Mouse (Mus musculus) heart, postnatal 25 days (tissue): Measurements from ENCODE around the gene Egfl7. TPM values are rescaled to one million over a fixed set of nuclear protein-coding genes. Genes with fewer than 3 reads are reported as not detected.
A peak's percentile ranks its signal among the peaks of the same experiment; 100 is the strongest.

Source experiments
- DNase-seq: peaks from one replicate; pipeline ENCODE4 v3.0.0; 2022; ENCODE audit warnings: low spot score
- intact Hi-C: fragments of 180-260 bp; cut with DNase I; formaldehyde crosslinking; loops from one replicate; pipeline ENCODE4 v1.15.1; 2025
- total RNA-seq, 2 experiments: library from RNA; stranded (reverse); gene quantifications; 2 replicates each; pipeline ENCODE4 v1.2.3; 2021

Gene Egfl7
- total RNA-seq, 2 experiments from 2014 or later: 149 to 179 TPM

DNA sequence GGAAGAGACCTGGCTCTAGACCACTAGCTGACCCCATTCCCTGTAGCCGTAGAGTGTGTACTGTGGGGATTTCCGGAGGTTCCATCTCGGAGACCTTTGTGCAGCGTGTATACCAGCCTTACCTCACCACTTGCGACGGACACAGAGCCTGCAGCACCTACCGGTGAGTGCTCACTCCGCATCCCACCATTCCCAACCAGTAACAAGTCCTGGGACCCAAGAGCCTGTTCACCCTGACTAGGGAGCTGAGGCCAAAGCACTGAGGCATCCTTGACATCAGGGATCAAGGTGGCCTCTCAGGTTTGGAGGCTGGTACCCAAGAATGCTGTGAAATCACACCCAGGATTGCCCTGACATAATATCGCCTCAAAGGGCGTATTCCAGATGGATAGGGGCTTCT, 9.5 kb downstream of the Egfl7 start:
- no peak for DNase-seq
- intact Hi-C loops: no loop called here

DNA sequence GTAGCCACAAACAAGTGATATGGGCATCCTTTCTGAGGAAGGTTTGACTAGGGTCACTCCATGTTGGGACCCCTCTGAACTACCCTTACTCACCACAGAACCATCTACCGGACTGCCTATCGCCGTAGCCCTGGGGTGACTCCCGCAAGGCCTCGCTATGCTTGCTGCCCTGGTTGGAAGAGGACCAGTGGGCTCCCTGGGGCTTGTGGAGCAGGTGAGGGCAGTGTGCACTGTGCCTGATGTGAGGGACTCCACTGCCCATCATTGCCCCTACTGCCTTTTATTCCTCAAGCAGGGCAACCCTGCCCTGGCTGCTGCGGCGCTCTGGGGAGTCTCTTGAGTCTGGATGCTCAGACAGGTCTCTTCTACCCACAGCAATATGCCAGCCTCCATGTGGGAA, 10.5 kb downstream of the Egfl7 start:
- intact Hi-C loops: no loop called here
- DNase-seq: no peak

GRCm38 (mm10) chr2:26590962-26591361, 11.1 kb downstream of the Egfl7 start:
- no peak for DNase-seq
- intact Hi-C loops: no loop called here

GRCm38 (mm10) chr2:26591416-26591815, 11.6 kb downstream of the Egfl7 start:
- no peak for DNase-seq
- intact Hi-C loops: no loop called here

- DNase-seq: no peak
- intact Hi-C loops: no loop called here
Observed at GRCm38 (mm10) chr2:26593211-26594021, 13.6 kb downstream of the Egfl7 start.

DNA sequence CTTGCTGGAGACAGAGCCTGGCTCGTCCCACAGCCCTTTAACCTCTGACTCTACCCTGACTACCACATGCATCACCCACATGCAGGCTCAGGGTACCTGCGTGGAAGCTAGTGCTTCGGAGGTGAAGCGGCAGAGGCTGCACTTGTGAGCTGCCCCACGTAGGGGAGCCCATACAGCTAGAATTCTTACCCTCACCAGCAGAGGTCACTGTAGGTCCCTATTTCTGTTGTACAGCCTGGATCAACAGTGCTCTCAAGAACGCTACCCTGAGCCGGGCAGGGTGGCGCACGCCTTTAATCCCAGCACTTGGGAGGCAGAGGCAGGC, 14.2 kb downstream of the Egfl7 start:
- intact Hi-C loops: no loop called here
- DNase-seq: no peak

- intact Hi-C loops: no loop called here
- DNase-seq: no peak
Observed at GRCm38 (mm10) chr2:26594461-26594933, 14.7 kb downstream of the Egfl7 start.

DNA sequence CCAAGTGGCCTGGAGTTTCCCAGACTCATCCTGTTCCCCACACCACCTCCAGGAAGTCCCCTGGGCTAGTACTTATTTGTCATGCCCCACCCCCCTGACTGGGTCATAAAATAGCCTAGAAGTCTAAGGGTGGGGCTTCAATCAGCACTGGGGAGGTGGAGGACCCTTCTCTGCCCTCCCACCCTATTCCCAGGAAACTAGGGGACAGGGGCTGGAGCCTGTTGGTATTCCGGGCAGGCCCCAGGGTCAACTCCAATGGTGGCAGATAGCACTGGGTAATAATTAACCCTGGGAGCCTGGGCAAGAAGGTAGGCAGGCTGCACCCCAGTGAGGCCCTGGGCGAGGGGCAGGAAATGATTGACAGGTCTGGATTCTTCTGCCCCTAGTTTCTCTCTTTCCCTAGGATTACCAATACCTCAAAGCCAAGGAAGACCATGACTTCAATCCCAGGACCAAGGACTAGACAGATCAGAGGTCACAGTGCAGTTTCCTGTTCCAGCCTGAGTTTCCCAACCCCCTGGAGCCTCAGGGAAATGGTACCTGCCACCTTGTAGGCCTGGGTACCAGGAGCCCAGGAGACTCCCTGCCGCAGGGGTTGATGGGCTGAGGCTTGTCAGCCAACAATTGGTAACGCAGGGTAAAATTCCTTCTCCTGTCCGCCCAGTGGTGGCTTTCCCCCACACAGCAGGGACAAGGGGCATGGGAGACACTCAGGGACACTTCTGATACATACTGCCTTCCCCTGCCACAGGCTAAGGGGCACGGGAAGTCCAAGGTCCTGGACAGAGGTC, 15.3 kb downstream of the Egfl7 start:
- intact Hi-C loops: no loop called here
- DNase-seq: no peak

- no peak for DNase-seq
- intact Hi-C loops: no loop called here
Observed at GRCm38 (mm10) chr2:26595725-26596435, 16.1 kb downstream of the Egfl7 start.

DNA sequence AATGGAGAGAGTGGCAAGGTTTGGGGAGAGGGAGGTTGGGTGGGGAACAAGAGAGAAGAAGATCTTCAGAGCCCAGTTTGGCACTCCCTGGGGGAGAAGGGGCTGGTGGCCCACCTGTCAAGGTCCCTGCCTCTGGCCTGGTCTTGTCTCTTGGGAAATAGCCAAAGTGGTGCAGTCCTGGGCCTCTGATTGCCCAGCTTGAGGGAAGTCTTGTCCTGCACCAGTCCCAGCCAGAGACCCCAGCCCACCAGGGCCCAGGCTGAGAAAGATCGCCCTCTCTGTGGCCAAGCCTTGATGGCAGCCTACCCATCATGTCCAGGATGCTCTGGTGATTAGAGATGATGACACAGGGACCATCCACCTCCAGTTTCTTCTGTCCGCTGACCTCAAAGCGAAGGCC, 17.1 kb downstream of the Egfl7 start:
- intact Hi-C loops: no loop called here
- no peak for DNase-seq

DNA sequence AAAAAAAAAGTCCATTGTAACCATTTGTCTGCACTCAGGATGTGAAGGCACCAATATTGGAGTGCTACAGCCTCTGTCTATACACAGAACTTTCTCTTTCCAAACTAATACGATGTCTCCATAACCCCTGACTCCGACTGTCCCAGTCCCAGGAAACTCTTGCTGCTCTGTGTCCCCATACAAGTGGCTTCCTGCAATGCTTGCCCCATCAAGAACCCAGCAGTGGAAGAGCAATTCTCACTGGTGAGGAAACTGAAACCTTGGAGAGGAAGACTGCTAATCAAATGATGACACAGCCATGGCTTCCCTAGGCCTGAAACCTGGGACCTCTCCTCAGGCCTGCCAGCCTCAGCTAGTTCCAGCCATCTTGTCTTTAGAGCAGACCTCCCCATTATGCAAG, 18.0 kb downstream of the Egfl7 start:
- intact Hi-C loops: no loop called here
- no peak for DNase-seq

DNA sequence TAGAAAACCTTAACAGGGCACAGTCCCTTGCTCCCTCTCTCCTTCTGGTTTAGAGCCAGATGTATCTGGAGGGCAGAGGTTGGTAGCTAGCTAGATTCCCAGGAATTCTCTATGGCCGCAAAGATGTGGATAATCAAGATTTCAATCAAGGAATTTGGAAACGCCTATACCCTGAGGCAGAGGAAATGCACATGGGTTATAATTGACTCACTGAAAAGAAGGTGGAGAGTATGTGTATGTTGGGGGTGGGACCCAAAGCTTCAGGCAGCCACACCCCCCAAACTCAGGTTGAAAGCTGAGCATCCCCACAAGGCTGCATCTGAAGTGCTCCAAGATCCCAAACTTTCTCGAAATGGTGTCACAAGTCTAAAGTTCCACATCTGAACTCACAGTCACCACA, 18.6 kb downstream of the Egfl7 start:
- intact Hi-C loops: no loop called here
- no peak for DNase-seq

GRCm38 (mm10) chr2:26599965-26600364, 20.2 kb downstream of the Egfl7 start:
- intact Hi-C loops: no loop called here
- DNase-seq: no peak

GRCm38 (mm10) chr2:26600664-26601063, 20.9 kb downstream of the Egfl7 start:
- intact Hi-C loops: no loop called here
- DNase-seq: no peak

DNA sequence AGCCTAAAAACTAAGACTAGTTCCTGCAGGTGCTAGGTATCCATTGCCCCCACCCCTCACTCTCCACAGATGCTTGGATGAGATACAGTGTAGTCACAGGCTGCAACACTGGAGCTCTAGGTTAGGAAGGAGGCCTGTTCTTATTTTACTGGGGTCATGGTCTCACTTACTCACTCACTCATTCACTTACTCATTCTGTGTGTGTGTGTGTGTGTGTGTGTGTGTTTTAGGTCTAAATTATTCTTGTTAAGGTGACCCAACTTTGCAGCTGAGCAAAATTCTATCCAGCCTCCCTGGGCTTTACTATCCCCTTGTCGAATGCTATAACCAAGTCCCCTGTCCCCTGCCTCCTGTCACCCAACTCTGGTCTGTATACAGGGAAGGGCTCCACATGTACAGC, 21.8 kb downstream of the Egfl7 start:
- no peak for DNase-seq
- intact Hi-C loops: no loop called here

DNA sequence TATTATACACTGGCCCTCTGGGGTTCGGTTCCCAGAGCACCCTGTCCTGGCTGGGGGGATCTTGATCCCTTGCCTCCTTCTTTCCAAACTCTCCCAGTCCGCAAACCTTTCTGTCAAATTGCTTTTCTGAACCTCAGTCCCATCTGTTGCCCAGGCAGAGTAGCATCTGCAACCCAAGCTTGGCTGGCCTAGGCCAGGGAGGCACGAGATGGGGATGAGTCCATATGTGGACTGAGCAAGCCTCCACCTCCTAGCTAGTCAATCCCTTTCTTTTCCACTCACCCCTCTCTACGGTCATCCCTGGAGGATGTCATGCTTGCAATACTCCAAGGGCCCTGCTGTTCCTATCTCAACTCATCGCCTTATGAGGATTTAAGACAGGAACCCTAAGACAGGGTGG, 22.8 kb downstream of the Egfl7 start:
- DNase-seq: no peak
- intact Hi-C loops: loop anchor here (2.0 kb wide), 1 partner anchor 38 kb away; no protein-coding TSS in a partner anchor

- no peak for DNase-seq
- intact Hi-C loops: loop anchor here (2.0 kb wide), 1 partner anchor 38 kb away; no protein-coding TSS in a partner anchor
Observed at GRCm38 (mm10) chr2:26603159-26603558, 23.3 kb downstream of the Egfl7 start.

GRCm38 (mm10) chr2:26603720-26604671, 24.2 kb downstream of the Egfl7 start, which contains the start of gene Agpat2:
Gene Agpat2 (minus strand): TSS chr2:26604417.
- peak; percentile 74 for DNase-seq
- intact Hi-C loops: loop anchor here (2.0 kb wide), 1 partner anchor 37 kb away; no protein-coding TSS in a partner anchor

- intact Hi-C loops: no loop called here
- no peak for DNase-seq
Observed at GRCm38 (mm10) chr2:26605331-26605730, 25.5 kb downstream of the Egfl7 start.
